In genomic region chr10:37483521-37483920, GRCm38 (mm10) we compare ENCODE assay signal across 11 mouse cellular contexts.
DNase-seq lines count a peak whose midpoint lies in the region; ATAC-seq and TF ChIP-seq lines count a peak whose summit lies in the region.
"Had no signal": no experiment of that assay in that cellular context is flagged by ENCODE, and none has a peak within 500 bp of the region (broad histone marks: within the 10 kb centered on the region; RNA-seq: fewer than 3 reads in every experiment).

No protein-coding gene starts in this region.

- peaks cover 5% of the 10 kb centered on the region; the same call in 1 of the 2 replicates for H3K4me1 ChIP-seq in forebrain, embryonic 14.5 days (ENCODE audit: control insufficient read depth, insufficient read depth, low read length)
- no peaks in the 10 kb centered on the region for H3K4me1 ChIP-seq in forebrain, postnatal 0 days (ENCODE audit: insufficient read depth)
- H3K4me1 ChIP-seq: embryonic facial prominence, embryonic 15.5 days had no signal

- no peak overlapping the region for H3K9ac ChIP-seq in forebrain, embryonic 14.5 days (ENCODE audit: low read length)
- no peak overlapping the region for H3K9ac ChIP-seq in forebrain, postnatal 0 days
- H3K9ac ChIP-seq: embryonic facial prominence, embryonic 15.5 days; lung, embryonic 15.5 days had no signal

- no peak overlapping the region for H3K4me2 ChIP-seq in forebrain, embryonic 14.5 days (ENCODE audit: low read length)
- no peak overlapping the region for H3K4me2 ChIP-seq in forebrain, postnatal 0 days (ENCODE audit: low read depth)
- H3K4me2 ChIP-seq: embryonic facial prominence, embryonic 15.5 days; lung, embryonic 15.5 days had no signal

- ATAC-seq in forebrain, embryonic 14.5 days: no peak
- ATAC-seq in forebrain, postnatal 0 days: no peak

- H3K4me3 ChIP-seq in forebrain, embryonic 14.5 days (ENCODE audit: low read depth, low read length): no peak overlapping the region
- no peak overlapping the region for H3K4me3 ChIP-seq in forebrain, postnatal 0 days (ENCODE audit: low read depth, low read length)
- H3K4me3 ChIP-seq: embryonic facial prominence, embryonic 15.5 days; lung, embryonic 15.5 days had no signal

- peak; percentile 21 for DNase-seq in forebrain, embryonic 14.5 days (ENCODE audit: low spot score)
- DNase-seq in forebrain, postnatal 0 days: no peak
- DNase-seq in Muller cell, postnatal 12 days (ENCODE audit: inconsistent ontology term): peak; percentile 91
- DNase-seq in gastrocnemius, adult 8-10 months (ENCODE audit: low spot score in 2 of 2): peak; percentile 5 to 13
- DNase-seq in kidney, postnatal 25 days: peak; percentile 55 to 70
- DNase-seq in frontal cortex, adult 2 months (ENCODE audit: extremely low spot score in 1 of 2, low spot score in 1 of 2): no peak
- DNase-seq in ovary, adult 18-20 months (ENCODE audit: low spot score): no peak
- no peak for DNase-seq in urinary bladder, adult 2 months (ENCODE audit: low spot score)
- DNase-seq: thymus, postnatal 14 days had no signal

- WGBS in forebrain, embryonic 14.5 days: 48% methylated on average over 4 of the region's 4 CpGs
- 48% methylated on average over 4 of the region's 4 CpGs for WGBS in forebrain, postnatal 0 days

- H3K36me3 ChIP-seq in forebrain, embryonic 14.5 days (ENCODE audit: control insufficient read depth, insufficient read depth, low read length): no peaks in the 10 kb centered on the region
- no peaks in the 10 kb centered on the region for H3K36me3 ChIP-seq in forebrain, postnatal 0 days (ENCODE audit: insufficient read depth)
- H3K36me3 ChIP-seq: embryonic facial prominence, embryonic 15.5 days; lung, embryonic 15.5 days had no signal

- H3K27ac ChIP-seq in forebrain, embryonic 14.5 days (ENCODE audit: low read depth, low read length): no peak overlapping the region
- no peak overlapping the region for H3K27ac ChIP-seq in forebrain, postnatal 0 days (ENCODE audit: low read depth, low read length)
- H3K27ac ChIP-seq: embryonic facial prominence, embryonic 15.5 days had no signal

- no peaks in the 10 kb centered on the region for H3K9me3 ChIP-seq in forebrain, embryonic 14.5 days (replicated peaks; ENCODE audit: control insufficient read depth, low read length)
- H3K9me3 ChIP-seq in forebrain, postnatal 0 days (ENCODE audit: low read length): no peaks in the 10 kb centered on the region
- H3K9me3 ChIP-seq: embryonic facial prominence, embryonic 15.5 days; lung, embryonic 15.5 days had no signal

- no peak for TF ChIP-seq CTCF in forebrain, postnatal 0 days (IDR thresholded peaks at IDR 0.05; ENCODE audit: low read depth)

- no peaks in the 10 kb centered on the region for H3K27me3 ChIP-seq in forebrain, embryonic 14.5 days (replicated peaks; ENCODE audit: control insufficient read depth, insufficient read depth, low read length)
- no peaks in the 10 kb centered on the region for H3K27me3 ChIP-seq in forebrain, postnatal 0 days (ENCODE audit: insufficient read depth, low read length)
- H3K27me3 ChIP-seq: embryonic facial prominence, embryonic 15.5 days; lung, embryonic 15.5 days had no signal

Comparison
In these comparisons a context has a peak if more than half of its experiments do, and no peak if none do; other contexts are left out.
1. DNase-seq: peak in forebrain, embryonic 14.5 days (single experiment), Muller cell, postnatal 12 days (single experiment), gastrocnemius, adult 8-10 months (2 of 2) and kidney, postnatal 25 days (2 of 2); none in forebrain, postnatal 0 days (single experiment), frontal cortex, adult 2 months (0 of 2), ovary, adult 18-20 months (single experiment) and urinary bladder, adult 2 months (single experiment).